Mouse (Mus musculus) bone marrow, adult 2 months (tissue): ENCODE measurements around the gene Stx6.

Experiments used
- CTCF ChIP-seq: fragments of 200-500 bp; IDR thresholded peaks from 2 replicates; pipeline ENCODE4 v1.5.1; 2011; ENCODE audit warnings: low read length, control low read depth; ENCODE audit not compliant: control insufficient read depth, insufficient read depth
- POLR2A ChIP-seq: fragments of 200-500 bp; IDR thresholded peaks from 2 replicates; pipeline ENCODE4 v1.6.1; 2011; ENCODE audit warnings: low read depth, mild to moderate bottlenecking, control low read depth, low read length, borderline replicate concordance; ENCODE audit not compliant: control insufficient read depth

DNA sequence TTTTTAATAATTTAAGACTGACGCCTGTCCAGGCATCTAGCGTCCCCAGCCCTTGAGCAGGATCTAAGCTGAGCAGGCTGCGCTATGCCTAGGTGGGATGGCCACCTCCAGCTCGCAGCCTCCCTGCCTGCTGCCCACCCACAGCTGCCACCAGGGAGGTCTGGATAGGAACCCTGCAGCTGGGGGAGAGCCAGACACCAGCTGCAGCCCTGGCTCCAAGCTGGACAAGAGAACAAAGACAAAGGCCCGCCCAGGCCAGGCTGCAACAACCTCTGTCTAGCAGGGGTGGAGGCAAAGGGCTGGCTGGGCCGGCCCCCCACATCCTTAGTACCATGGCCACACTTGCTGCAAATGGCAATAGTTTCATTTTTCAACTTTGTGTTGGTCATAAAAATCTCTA, 54.0 kb downstream of the Stx6 start:
- TF ChIP-seq POLR2A = no peak
- no peak for TF ChIP-seq CTCF
